Mouse (Mus musculus) heart, adult 2 months (tissue): Measurements from ENCODE around the gene Serpinb6b.

Experiments
- CTCF ChIP-seq: fragments of 200-600 bp; IDR thresholded peaks from 2 replicates; pipeline ENCODE4 v1.8.1; 2022; ENCODE audit warnings: antibody characterized with exemption, mild to moderate bottlenecking, moderate library complexity
- EP300 ChIP-seq: fragments of 200-500 bp; IDR thresholded peaks from 2 replicates; pipeline ENCODE4 v1.6.1; 2011; ENCODE audit warnings: low read depth, low read length, control low read depth; ENCODE audit not compliant: insufficient read depth
- POLR2A ChIP-seq: fragments of 200-500 bp; IDR thresholded peaks from 2 replicates; pipeline ENCODE4 v1.6.1; 2011; ENCODE audit warnings: mild to moderate bottlenecking, low read depth, low read length, control low read depth; ENCODE audit not compliant: insufficient read depth

DNA sequence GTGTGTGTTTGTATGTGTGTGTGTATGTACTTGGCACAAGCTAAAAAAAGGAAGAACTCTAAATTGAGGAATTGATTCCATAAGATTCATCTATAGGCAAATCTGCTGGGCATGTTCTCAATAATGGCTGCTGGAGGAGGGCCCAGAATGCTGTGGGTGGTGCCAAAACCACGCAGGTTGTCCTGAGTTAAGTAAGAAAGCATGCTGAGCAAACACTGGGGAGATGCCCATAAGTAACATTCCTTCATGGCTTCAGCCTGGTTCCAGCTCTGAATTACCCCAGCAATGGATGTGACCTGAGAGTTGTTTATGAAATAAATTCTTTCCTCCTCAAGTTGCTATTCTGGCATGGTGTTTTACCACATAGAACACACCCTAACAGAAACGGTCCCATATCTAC, 48.3 kb downstream of the Serpinb6b start:
- TF ChIP-seq POLR2A: no peak
- TF ChIP-seq CTCF: no peak
- TF ChIP-seq EP300: no peak
